Mouse (Mus musculus) large intestine, adult 2 months (tissue): ENCODE results near the gene Robo2. TPM values are rescaled to one million over a fixed set of nuclear protein-coding genes. Genes with fewer than 3 reads are reported as not detected.

Experiments
- DNase-seq: peaks from one replicate; pipeline ENCODE4 v3.0.0-alpha.2; 2012; ENCODE audit warnings: low read depth, low spot score
- WGBS: fragments of 180-500 bp; shearing (Covaris S2); methylation state at CpG from one replicate; pipeline ENCODE4 v1.1.7; 2018; 5-methylcytosine and 5-hydroxymethylcytosine counted together
- polyA plus RNA-seq: library from polyadenylated mRNA; depleted of rRNA; stranded (reverse); fragments of >200 nt; gene quantifications from 2 replicates; pipeline ENCODE4 v1.2.3, GENCODE M21; 2012

Robo2 gene
- polyA plus RNA-seq, 1 experiment: 2.0 TPM

- WGBS: 15% methylated on average over 7 of the region's 7 CpGs
- no peak for DNase-seq
These were observed 542.0 kb downstream of the Robo2 start for GRCm38 (mm10) chr16:73869527-73870212.

GRCm38 (mm10) chr16:73864625-73865024 is 547.0 kb downstream of the Robo2 start:
- WGBS: 69% methylated on average over 9 of the region's 9 CpGs
- no peak for DNase-seq

GRCm38 (mm10) chr16:73863748-73864147 is 547.9 kb downstream of the Robo2 start:
- DNase-seq: no peak
- 20% methylated on average over 3 of the region's 3 CpGs for WGBS

GRCm38 (mm10) chr16:73858717-73859116 is 552.9 kb downstream of the Robo2 start:
- no peak for DNase-seq
- 88% methylated on average over 2 of the region's 2 CpGs for WGBS

GRCm38 (mm10) chr16:73855821-73856220 is 555.8 kb downstream of the Robo2 start:
- DNase-seq: no peak
- WGBS: 73% methylated on average over 3 of the region's 3 CpGs
